Mouse (Mus musculus): Measurements from ENCODE around the gene Gng12.

DNA sequence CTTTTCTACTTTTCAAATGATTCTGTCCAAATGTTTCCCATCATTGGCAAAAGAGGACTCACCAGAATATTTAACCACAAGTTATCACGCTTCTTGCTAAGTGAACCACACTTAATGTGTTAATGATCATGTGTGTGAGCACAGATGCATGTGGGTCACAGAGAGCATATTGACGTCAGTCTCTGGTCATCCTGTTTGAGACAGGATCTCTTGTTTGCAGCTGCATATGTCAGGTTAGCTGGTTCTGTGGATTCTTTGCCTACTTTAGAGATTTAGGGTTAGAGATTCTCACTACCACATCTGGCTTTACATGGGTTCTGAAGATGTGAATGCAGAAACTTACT is 153.5 kb downstream of the Gng12 start:
- no peak for TF ChIP-seq CTCF (IDR thresholded peaks at IDR 0.05; ENCODE audit: low read depth)
- TF ChIP-seq EP300 (IDR thresholded peaks at IDR 0.05; ENCODE audit: low read depth): no peak

Data from heart, postnatal 0 days (tissue).